Mouse (Mus musculus) C2C12 (cell line): ENCODE results near the gene Alppl2. TPM values are rescaled to one million over a fixed set of nuclear protein-coding genes. Genes with fewer than 3 reads are reported as not detected.

Source experiments
- H3K27me3 ChIP-seq: one replicate; pipeline ENCODE4 v1.6.1; 2011; ENCODE audit not compliant: control insufficient read depth, insufficient read depth, insufficient read length
- H3K36me3 ChIP-seq: one replicate; pipeline ENCODE4 v1.6.1; 2011; ENCODE audit not compliant: control insufficient read depth, insufficient read depth
- H3K4me3 ChIP-seq: one replicate; pipeline ENCODE4 v1.5.1; 2011; ENCODE audit warnings: mild to moderate bottlenecking, control low read depth; ENCODE audit not compliant: poor library complexity, insufficient read depth, severe bottlenecking
- H3K79me2 ChIP-seq: one replicate; pipeline ENCODE4 v1.6.1; 2011; ENCODE audit not compliant: control insufficient read depth, insufficient read depth
- H3K79me3 ChIP-seq: one replicate; pipeline ENCODE4 v1.6.1; 2011; ENCODE audit warnings: low read depth, control low read depth
- H3ac ChIP-seq: one replicate; pipeline ENCODE3; 2011; ENCODE audit warnings: low read depth; ENCODE audit not compliant: control insufficient read depth, insufficient read length
- CEBPB ChIP-seq: IDR thresholded peaks from one replicate; pipeline ENCODE4 v1.6.1; 2011; ENCODE audit warnings: low read depth, mild to moderate bottlenecking, control low read depth, moderate library complexity
- CTCF ChIP-seq: IDR thresholded peaks from one replicate; pipeline ENCODE4 v1.5.1; 2011; ENCODE audit not compliant: control insufficient read depth, insufficient read depth, insufficient read length
- FOSL1 ChIP-seq: IDR thresholded peaks from one replicate; pipeline ENCODE4 v1.8.0; 2011; ENCODE audit warnings: mild to moderate bottlenecking, low read length; ENCODE audit not compliant: poor library complexity, insufficient read depth, severe bottlenecking
- MAX ChIP-seq: IDR thresholded peaks from one replicate; pipeline ENCODE4 v1.6.1; 2011; ENCODE audit warnings: mild to moderate bottlenecking, control low read depth
- MYOD1 ChIP-seq: IDR thresholded peaks from one replicate; pipeline ENCODE4 v1.6.1; 2011; ENCODE audit warnings: low read depth; ENCODE audit not compliant: control insufficient read depth, insufficient read length
- MYOG ChIP-seq: IDR thresholded peaks from one replicate; pipeline ENCODE4 v1.6.1; 2011; ENCODE audit not compliant: control insufficient read depth, insufficient read length; ENCODE audit errors: extremely low read depth
- USF1 ChIP-seq: IDR thresholded peaks from one replicate; pipeline ENCODE4 v1.6.1; 2011; ENCODE audit warnings: low read depth, mild to moderate bottlenecking, control low read depth, moderate library complexity
- polyA plus RNA-seq: library from polyadenylated mRNA; unstranded; fragments of >200 nt; fragmentation: generic; extraction: Trizol; gene quantifications from one replicate; pipeline ENCODE4 v1.2.1, GENCODE M21; 2012; ENCODE audit warnings: missing spikeins

The Alppl2 gene
- polyA plus RNA-seq, 1 experiment: not detected

GRCm38 (mm10) chr1:87111719-87112354 lies 22.1 kb upstream of the Alppl2 start:
- Histone ChIP-seq H3ac (no peak overlapping the region), H3K79me2 (no peaks in the 10 kb centered on the region), H3K4me3 (no peak overlapping the region), H3K79me3 (no peaks in the 10 kb centered on the region), H3K36me3 (no peaks in the 10 kb centered on the region), H3K27me3 (no peaks in the 10 kb centered on the region)
- TF ChIP-seq MYOD1 (no peak), CTCF (peak; percentile 13)

- H3K27me3 ChIP-seq: no peaks in the 10 kb centered on the region
- no peak overlapping the region for H3ac ChIP-seq
- H3K79me3 ChIP-seq: no peaks in the 10 kb centered on the region
- H3K36me3 ChIP-seq: no peaks in the 10 kb centered on the region
- H3K4me3 ChIP-seq: no peak overlapping the region
- no peak for TF ChIP-seq MAX
- TF ChIP-seq MYOD1: no peak
- TF ChIP-seq MYOG: no peak
- TF ChIP-seq USF1: no peak
- no peak for TF ChIP-seq CEBPB
- H3K79me2 ChIP-seq: no peaks in the 10 kb centered on the region
These were observed 18.8 kb upstream of the Alppl2 start for GRCm38 (mm10) chr1:87108564-87108963.

GRCm38 (mm10) chr1:87106536-87106935 lies 16.8 kb upstream of the Alppl2 start:
- Histone ChIP-seq H3K36me3 (no peaks in the 10 kb centered on the region), H3K79me2 (no peaks in the 10 kb centered on the region), H3K27me3 (no peaks in the 10 kb centered on the region), H3K4me3 (no peak overlapping the region), H3ac (no peak overlapping the region), H3K79me3 (no peaks in the 10 kb centered on the region)
- no peak for TF ChIP-seq USF1
- no peak for TF ChIP-seq MYOG
- TF ChIP-seq MAX: no peak
- no peak for TF ChIP-seq MYOD1
- TF ChIP-seq CEBPB: no peak
- TF ChIP-seq FOSL1: no peak
- no peak for TF ChIP-seq CTCF

GRCm38 (mm10) chr1:87103936-87104335 lies 14.2 kb upstream of the Alppl2 start:
- TF ChIP-seq MYOD1 (no peak), MYOG (no peak), USF1 (no peak)
- Histone ChIP-seq H3K27me3 (no peaks in the 10 kb centered on the region), H3K36me3 (no peaks in the 10 kb centered on the region), H3K79me3 (no peaks in the 10 kb centered on the region), H3ac (no peak overlapping the region), H3K4me3 (no peak overlapping the region), H3K79me2 (no peaks in the 10 kb centered on the region)

GRCm38 (mm10) chr1:87102114-87102513 lies 12.4 kb upstream of the Alppl2 start:
- H3K27me3 ChIP-seq: peaks cover under 1% of the 10 kb centered on the region
- no peak overlapping the region for H3ac ChIP-seq
- TF ChIP-seq FOSL1 (no peak), CTCF (no peak), MYOG (no peak), USF1 (no peak)
- no peaks in the 10 kb centered on the region for H3K36me3 ChIP-seq
- no peak overlapping the region for H3K4me3 ChIP-seq
- no peaks in the 10 kb centered on the region for H3K79me2 ChIP-seq
- no peaks in the 10 kb centered on the region for H3K79me3 ChIP-seq

- Histone ChIP-seq H3K27me3 (peaks cover 3% of the 10 kb centered on the region), H3K4me3 (no peak within 1 kb of the TSS), H3K36me3 (no peaks in the 10 kb centered on the region), H3K79me2 (no peaks in the 10 kb centered on the region), H3K79me3 (no peaks in the 10 kb centered on the region), H3ac (no peak within 1 kb of the TSS)
- no peak for TF ChIP-seq CTCF
- no peak for TF ChIP-seq MYOD1
- TF ChIP-seq CEBPB: no peak
- no peak for TF ChIP-seq USF1
- TF ChIP-seq MAX: no peak
- TF ChIP-seq MYOG: no peak
- no peak for TF ChIP-seq FOSL1
These were observed 11.7 kb upstream of the Alppl2 start, which contains the start of gene Alpi for GRCm38 (mm10) chr1:87101411-87101810. TSS of gene Alpi (minus strand) at chr1:87101606.
